Mouse (Mus musculus) MEL (cell line): ENCODE data around the gene Opcml.

Source experiments
- CTCF ChIP-seq, 3 experiments: IDR thresholded peaks in 2 of 3; conservative IDR thresholded peaks in 1 of 3; 2 replicates each; pipeline ENCODE4 v1.5.1; 2011 to 2012; ENCODE audit warnings: low read length in 3 of 3, low read depth in 2 of 3, mild to moderate bottlenecking in 2 of 3, improper control_type of control experiment in 1 of 3, inconsistent platforms in 1 of 3, mixed read lengths in 1 of 3, moderate library complexity in 1 of 3; ENCODE audit not compliant: control insufficient read depth in 1 of 3, insufficient read depth in 1 of 3, poor library complexity in 1 of 3, severe bottlenecking in 1 of 3
- MEF2A ChIP-seq: IDR thresholded peaks from 2 replicates; pipeline ENCODE4 v1.6.1; 2014; ENCODE audit warnings: low read depth, mild to moderate bottlenecking, inconsistent platforms, low read length, improper control_type of control experiment; ENCODE audit not compliant: poor library complexity, insufficient replicate concordance, severe bottlenecking; ENCODE audit errors: extremely low read depth
- MXI1 ChIP-seq: IDR thresholded peaks from 2 replicates; pipeline ENCODE4 v1.6.1; 2011; ENCODE audit warnings: mild to moderate bottlenecking, low read depth, low read length, improper control_type of control experiment
- POLR2A ChIP-seq, 2 experiments: IDR thresholded peaks; 2 replicates each; pipeline ENCODE4 v1.6.1; 2011 to 2012; ENCODE audit warnings: low read length in 2 of 2, mild to moderate bottlenecking in 2 of 2, control low read depth in 1 of 2, improper control_type of control experiment in 1 of 2, low read depth in 1 of 2, moderate library complexity in 1 of 2; ENCODE audit not compliant: control insufficient read depth in 1 of 2, insufficient read depth in 1 of 2, poor library complexity in 1 of 2
- POLR2AphosphoS5 ChIP-seq: IDR thresholded peaks from 2 replicates; pipeline ENCODE4 v1.6.1; 2012; ENCODE audit warnings: low read depth, borderline replicate concordance, mild to moderate bottlenecking, inconsistent platforms, low read length, moderate library complexity, mixed read lengths

- TF ChIP-seq POLR2A (IDR thresholded peaks at IDR 0.05; ENCODE audit: control insufficient read depth in 1 of 2, insufficient read depth in 1 of 2, low read depth in 1 of 2, low read length in 2 of 2, poor library complexity in 1 of 2) (no peak), POLR2AphosphoS5 (no peak), MXI1 (no peak), CTCF (IDR thresholded peaks at IDR 0.05 in 2 of 3, conservative IDR thresholded peaks at IDR 0.05 in 1 of 3; ENCODE audit: control insufficient read depth in 1 of 3, insufficient read depth in 1 of 3, low read depth in 2 of 3, low read length in 3 of 3, poor library complexity in 1 of 3, severe bottlenecking in 1 of 3) (no peak), MEF2A (no peak)
Observed at GRCm38 (mm10) chr9:28569041-28569522, 778.5 kb downstream of the Opcml start.
